Mouse (Mus musculus): ENCODE data around the gene Slc36a3.

Slc36a3 gene

GRCm38 (mm10) chr11:55151608-55152007, at the start of gene Slc36a3:
Gene Slc36a3 (minus strand): TSS chr11:55151708.
- in situ Hi-C loops (cut with MboI; ENCODE audit: low sequenced_read_pairs) = loop anchor here (10.0 kb wide), 2 partner anchors 107 to 157 kb away; no protein-coding TSS in a partner anchor

GRCm38 (mm10) chr11:55197740-55198510, 46.4 kb upstream of the Slc36a3 start:
- in situ Hi-C loops (cut with MboI; ENCODE audit: low sequenced_read_pairs) = no loop called here

- in situ Hi-C loops (cut with MboI; ENCODE audit: low sequenced_read_pairs) = no loop called here
Measured at GRCm38 (mm10) chr11:55197086-55197485, 45.6 kb upstream of the Slc36a3 start.

- in situ Hi-C loops (cut with MboI; ENCODE audit: low sequenced_read_pairs) = no loop called here
Measured at GRCm38 (mm10) chr11:55190216-55190615, 38.7 kb upstream of the Slc36a3 start.

- in situ Hi-C loops (cut with MboI; ENCODE audit: low sequenced_read_pairs) = no loop called here
Measured at GRCm38 (mm10) chr11:55187777-55188176, 36.3 kb upstream of the Slc36a3 start.

- in situ Hi-C loops (cut with MboI; ENCODE audit: low sequenced_read_pairs) = no loop called here
Measured at GRCm38 (mm10) chr11:55187292-55187691, 35.8 kb upstream of the Slc36a3 start.

GRCm38 (mm10) chr11:55184733-55185291, 33.3 kb upstream of the Slc36a3 start, which contains the start of gene Slc36a2:
Gene Slc36a2 (minus strand): TSS chr11:55185077.
- in situ Hi-C loops (cut with MboI; ENCODE audit: low sequenced_read_pairs) = no loop called here

GRCm38 (mm10) chr11:55184246-55184645, 32.7 kb upstream of the Slc36a3 start:
- in situ Hi-C loops (cut with MboI; ENCODE audit: low sequenced_read_pairs) = no loop called here

GRCm38 (mm10) chr11:55183124-55183523, 31.6 kb upstream of the Slc36a3 start:
- in situ Hi-C loops (cut with MboI; ENCODE audit: low sequenced_read_pairs) = no loop called here

GRCm38 (mm10) chr11:55179856-55180255, 28.3 kb upstream of the Slc36a3 start:
- in situ Hi-C loops (cut with MboI; ENCODE audit: low sequenced_read_pairs) = loop anchor here (10.0 kb wide), 1 partner anchor 205 kb away; no protein-coding TSS in a partner anchor

- in situ Hi-C loops (cut with MboI; ENCODE audit: low sequenced_read_pairs) = loop anchor here (10.0 kb wide), 1 partner anchor 206 kb away; no protein-coding TSS in a partner anchor
Measured at GRCm38 (mm10) chr11:55178830-55179229, 27.3 kb upstream of the Slc36a3 start.

GRCm38 (mm10) chr11:55170501-55170900, 19.0 kb upstream of the Slc36a3 start:
- in situ Hi-C loops (cut with MboI; ENCODE audit: low sequenced_read_pairs) = loop anchor here (10.0 kb wide), 1 partner anchor 214 kb away; no protein-coding TSS in a partner anchor

- in situ Hi-C loops (cut with MboI; ENCODE audit: low sequenced_read_pairs) = no loop called here
Measured at GRCm38 (mm10) chr11:55168914-55169313, 17.4 kb upstream of the Slc36a3 start.

- in situ Hi-C loops (cut with MboI; ENCODE audit: low sequenced_read_pairs) = no loop called here
Measured at GRCm38 (mm10) chr11:55168504-55168903, 17.0 kb upstream of the Slc36a3 start.

- in situ Hi-C loops (cut with MboI; ENCODE audit: low sequenced_read_pairs) = no loop called here
Measured at GRCm38 (mm10) chr11:55165748-55166147, 14.2 kb upstream of the Slc36a3 start.

- in situ Hi-C loops (cut with MboI; ENCODE audit: low sequenced_read_pairs) = no loop called here
Measured at GRCm38 (mm10) chr11:55164723-55165122, 13.2 kb upstream of the Slc36a3 start.

GRCm38 (mm10) chr11:55162670-55163069, 11.2 kb upstream of the Slc36a3 start:
- in situ Hi-C loops (cut with MboI; ENCODE audit: low sequenced_read_pairs) = no loop called here

GRCm38 (mm10) chr11:55158785-55159359, 7.4 kb upstream of the Slc36a3 start:
- in situ Hi-C loops (cut with MboI; ENCODE audit: low sequenced_read_pairs) = loop anchor here (10.0 kb wide), 2 partner anchors 114 to 164 kb away; no protein-coding TSS in a partner anchor

- in situ Hi-C loops (cut with MboI; ENCODE audit: low sequenced_read_pairs) = loop anchor here (10.0 kb wide), 2 partner anchors 110 to 160 kb away; no protein-coding TSS in a partner anchor
Measured at GRCm38 (mm10) chr11:55155070-55155421, 3.5 kb upstream of the Slc36a3 start.

- in situ Hi-C loops (cut with MboI; ENCODE audit: low sequenced_read_pairs) = loop anchor here (10.0 kb wide), 2 partner anchors 110 to 160 kb away; no protein-coding TSS in a partner anchor
Measured at GRCm38 (mm10) chr11:55154398-55155069, 3.0 kb upstream of the Slc36a3 start.

- in situ Hi-C loops (cut with MboI; ENCODE audit: low sequenced_read_pairs) = no loop called here
Measured at GRCm38 (mm10) chr11:55148461-55148860, 3.0 kb downstream of the Slc36a3 start.

All from CH12F3 (cell line).